Comparison of ENCODE assay signal across 9 mouse cellular contexts in genomic region chr6:134389917-134390316, GRCm38 (mm10). TPM values are rescaled to one million over a fixed set of nuclear protein-coding genes. Genes with fewer than 3 reads are reported as not detected.
"Had no signal": no experiment of that assay in that cellular context is flagged by ENCODE, and none has a peak within 500 bp of the region (broad histone marks: within the 10 kb centered on the region; RNA-seq: fewer than 3 reads in every experiment).

No protein-coding gene starts in this region.

- H3K27ac ChIP-seq: left cerebral cortex, adult 2 months; limb, embryonic 10.5 days; liver, embryonic 15.5 days; midbrain, embryonic 13.5 days; stomach, postnatal 0 days had no signal

- H3K27me3 ChIP-seq: liver, embryonic 15.5 days; midbrain, embryonic 13.5 days had no signal

- H3K4me2 ChIP-seq: liver, embryonic 11.5 days; liver, embryonic 15.5 days; lung, embryonic 14.5 days; midbrain, embryonic 13.5 days had no signal

- H3K36me3 ChIP-seq: limb, embryonic 10.5 days; liver, embryonic 15.5 days; midbrain, embryonic 13.5 days had no signal

- H3K4me1 ChIP-seq: limb, embryonic 10.5 days; liver, embryonic 15.5 days; midbrain, embryonic 13.5 days had no signal

- H3K9ac ChIP-seq: liver, embryonic 15.5 days; lung, embryonic 14.5 days; midbrain, embryonic 13.5 days had no signal

- H3K9me3 ChIP-seq: limb, embryonic 10.5 days; liver, embryonic 15.5 days; midbrain, embryonic 13.5 days had no signal

- H3K4me3 ChIP-seq: left cerebral cortex, adult 2 months; limb, embryonic 10.5 days; liver, embryonic 15.5 days; midbrain, embryonic 13.5 days had no signal

RNA-seq across cellular contexts. Expression of gene Bcl2l14, which starts 6.2 kb away (rescaled TPM):
- total RNA-seq: layer of hippocampus, postnatal 25 days; left cerebral cortex, adult 2 months; left cerebral cortex, postnatal 14 days had no signal
- polyA plus RNA-seq: midbrain, embryonic 13.5 days had no signal
